Mouse (Mus musculus) midbrain, postnatal 0 days (tissue): ENCODE measurements around the gene Nsmce4a. TPM values are rescaled to one million over a fixed set of nuclear protein-coding genes. Genes with fewer than 3 reads are reported as not detected.

ENCODE experiments used
- ATAC-seq: fragments of 200-750 bp; cut with Nextera tagmentation; 2 replicates; pipeline ENCODE4 v1.8.0; 2017; ENCODE audit warnings: moderate number of reproducible peaks, mild to moderate bottlenecking, moderate TSS enrichment, moderate library complexity; ENCODE audit not compliant: low FRiP score
- DNase-seq: peaks from one replicate; pipeline ENCODE4 v3.0.0-alpha.2; 2015; ENCODE audit warnings: low spot score
- H3K27ac ChIP-seq: fragments of 300-500 bp; sonication (generic); 2 replicates; pipeline ENCODE4 v1.5.1; 2014; ENCODE audit warnings: low read depth, mild to moderate bottlenecking, low read length, mixed read lengths
- H3K27me3 ChIP-seq: fragments of 300-500 bp; sonication (generic); 2 replicates; pipeline ENCODE4 v1.6.1; 2014; ENCODE audit warnings: low read length, control low read depth, mixed read lengths; ENCODE audit not compliant: insufficient read depth
- H3K36me3 ChIP-seq: fragments of 300-500 bp; sonication (generic); 2 replicates; pipeline ENCODE4 v1.6.1; 2014; ENCODE audit warnings: low read length, control low read depth, mixed read lengths; ENCODE audit not compliant: insufficient read depth
- H3K4me1 ChIP-seq: fragments of 300-500 bp; sonication (generic); 2 replicates; pipeline ENCODE4 v1.6.1; 2014; ENCODE audit warnings: mild to moderate bottlenecking, control low read depth, antibody characterized with exemption, low read length, mixed read lengths; ENCODE audit not compliant: insufficient read depth
- H3K4me2 ChIP-seq: fragments of 300-500 bp; sonication (generic); 2 replicates; pipeline ENCODE4 v1.6.1; 2014; ENCODE audit warnings: low read depth, mild to moderate bottlenecking, low read length, mixed read lengths; ENCODE audit not compliant: poor library complexity, severe bottlenecking
- H3K4me3 ChIP-seq: fragments of 300-500 bp; sonication (generic); 2 replicates; pipeline ENCODE4 v1.5.1; 2014; ENCODE audit warnings: low read depth, mild to moderate bottlenecking, low read length, moderate library complexity
- H3K9ac ChIP-seq: fragments of 300-500 bp; sonication (generic); replicated peaks from 2 replicates; pipeline ENCODE4 v1.6.1; 2014; ENCODE audit warnings: mild to moderate bottlenecking, low read length, moderate library complexity, mixed read lengths; ENCODE audit not compliant: poor library complexity, severe bottlenecking
- H3K9me3 ChIP-seq: fragments of 300-500 bp; sonication (generic); 2 replicates; pipeline ENCODE4 v1.6.1; 2016; ENCODE audit warnings: low read length, control low read depth
- CTCF ChIP-seq: IDR thresholded peaks from 2 replicates; pipeline ENCODE4 v1.5.1; 2016; ENCODE audit warnings: antibody characterized with exemption, mild to moderate bottlenecking
- whole genome bisulfite sequencing: fragments of 180-500 bp; shearing (Covaris S2); extraction: QIAGEN DNeasy Blood & Tissue Kit; methylation state at CpG from one replicate; pipeline ENCODE4 v1.1.7; 2014; 5-methylcytosine and 5-hydroxymethylcytosine counted together
- polyA plus RNA-seq: library from polyadenylated mRNA; unstranded; fragments of >200 nt; fragmentation: Nextera tagmentation; extraction: Ambion mirVana; gene quantifications from 2 replicates; pipeline ENCODE4 v1.2.1, GENCODE M21; 2015
- total RNA-seq: library from RNA; depleted of rRNA; stranded (reverse); fragments of >200 nt; gene quantifications from 2 replicates; pipeline ENCODE4 v1.2.3, GENCODE M21; 2014

Nsmce4a gene
- total and polyA plus RNA-seq, 2 experiments from 2014 or later = 38.7 to 67.7 TPM

GRCm38 (mm10) chr7:130574211-130574991 lies 1.5 kb upstream of the Nsmce4a start:
- H3K36me3 ChIP-seq = no peaks in the 10 kb centered on the region
- ATAC-seq = no peak
- no peak overlapping the region for H3K27ac ChIP-seq
- DNase-seq = peak; percentile 58
- WGBS = 42% methylated on average over 13 of the region's 13 CpGs
- TF ChIP-seq CTCF = no peak
- H3K4me1 ChIP-seq = no peaks in the 10 kb centered on the region
- no peaks in the 10 kb centered on the region for H3K27me3 ChIP-seq
- no peak overlapping the region for H3K4me3 ChIP-seq
- no peaks in the 10 kb centered on the region for H3K9me3 ChIP-seq
- peak overlapping the region; percentile 6; the same call in 1 of the 2 replicates for H3K4me2 ChIP-seq
- H3K9ac ChIP-seq = no peak overlapping the region

- no peak for ATAC-seq
- WGBS = 92% methylated on average over 10 of the region's 10 CpGs
- TF ChIP-seq CTCF = no peak
- Histone ChIP-seq H3K4me1 (no peaks in the 10 kb centered on the region), H3K36me3 (no peaks in the 10 kb centered on the region), H3K27ac (no peak overlapping the region), H3K4me3 (no peak overlapping the region), H3K27me3 (no peaks in the 10 kb centered on the region), H3K9me3 (no peaks in the 10 kb centered on the region), H3K9ac (no peak overlapping the region), H3K4me2 (no peak overlapping the region)
- DNase-seq = no peak
Measured at GRCm38 (mm10) chr7:130573746-130574145, 828 bp upstream of the Nsmce4a start.

GRCm38 (mm10) chr7:130570472-130570871 lies 2.4 kb downstream of the Nsmce4a start:
- 45% methylated on average over 7 of the region's 7 CpGs for WGBS
- Histone ChIP-seq H3K27me3 (no peaks in the 10 kb centered on the region), H3K27ac (no peak overlapping the region), H3K9ac (no peak overlapping the region), H3K4me3 (no peak overlapping the region), H3K4me1 (no peaks in the 10 kb centered on the region), H3K9me3 (no peaks in the 10 kb centered on the region), H3K4me2 (no peak overlapping the region), H3K36me3 (no peaks in the 10 kb centered on the region)
- ATAC-seq = no peak
- no peak for TF ChIP-seq CTCF
- DNase-seq = no peak

DNA sequence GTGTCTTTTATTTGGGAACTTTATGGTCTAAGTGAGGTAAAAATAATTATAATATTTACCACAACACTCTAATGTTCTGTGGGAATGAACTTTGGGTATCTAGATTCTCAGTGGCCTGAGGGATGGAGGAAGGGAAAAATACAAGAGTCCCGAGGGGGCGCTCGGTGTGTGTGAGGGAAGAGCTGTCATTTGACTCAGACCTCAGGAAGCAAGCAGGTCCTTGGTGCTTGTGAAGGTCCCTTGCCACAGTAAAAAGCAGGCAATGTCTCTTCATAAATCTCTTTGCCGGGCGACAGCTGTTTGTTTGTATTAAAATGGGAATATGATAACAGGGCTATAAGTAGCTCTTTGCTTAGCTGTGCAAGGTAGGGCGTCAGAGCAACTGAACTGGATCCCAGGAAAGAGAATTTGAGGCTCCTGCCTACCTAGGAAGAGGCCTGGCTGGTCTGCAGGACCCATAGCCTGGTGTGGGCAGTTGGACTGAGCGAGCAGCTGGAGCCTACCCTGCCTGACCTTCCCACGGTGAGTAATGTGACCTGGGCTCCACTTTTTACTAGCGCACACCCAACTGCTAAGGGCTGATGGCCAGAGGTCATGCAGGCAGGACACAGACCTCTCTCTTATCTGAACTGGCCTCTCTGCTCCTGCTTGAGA lies 4.0 kb downstream of the Nsmce4a start:
- ATAC-seq = no peak
- no peak overlapping the region for H3K4me2 ChIP-seq
- no peaks in the 10 kb centered on the region for H3K9me3 ChIP-seq
- H3K4me3 ChIP-seq = no peak overlapping the region
- no peaks in the 10 kb centered on the region for H3K27me3 ChIP-seq
- no peaks in the 10 kb centered on the region for H3K4me1 ChIP-seq
- DNase-seq = no peak
- no peaks in the 10 kb centered on the region for H3K36me3 ChIP-seq
- no peak overlapping the region for H3K27ac ChIP-seq
- no peak overlapping the region for H3K9ac ChIP-seq
- 85% methylated on average over 9 of the region's 9 CpGs for WGBS
- TF ChIP-seq CTCF = no peak

GRCm38 (mm10) chr7:130564596-130564995 lies 8.3 kb downstream of the Nsmce4a start:
- no peak for TF ChIP-seq CTCF
- Histone ChIP-seq H3K36me3 (no peaks in the 10 kb centered on the region), H3K4me3 (no peak overlapping the region), H3K9me3 (no peaks in the 10 kb centered on the region), H3K27me3 (no peaks in the 10 kb centered on the region), H3K4me2 (no peak overlapping the region), H3K4me1 (no peaks in the 10 kb centered on the region), H3K27ac (no peak overlapping the region), H3K9ac (no peak overlapping the region)
- DNase-seq (no peak), ATAC-seq (no peak)
- 69% methylated on average over 3 of the region's 3 CpGs for WGBS

DNA sequence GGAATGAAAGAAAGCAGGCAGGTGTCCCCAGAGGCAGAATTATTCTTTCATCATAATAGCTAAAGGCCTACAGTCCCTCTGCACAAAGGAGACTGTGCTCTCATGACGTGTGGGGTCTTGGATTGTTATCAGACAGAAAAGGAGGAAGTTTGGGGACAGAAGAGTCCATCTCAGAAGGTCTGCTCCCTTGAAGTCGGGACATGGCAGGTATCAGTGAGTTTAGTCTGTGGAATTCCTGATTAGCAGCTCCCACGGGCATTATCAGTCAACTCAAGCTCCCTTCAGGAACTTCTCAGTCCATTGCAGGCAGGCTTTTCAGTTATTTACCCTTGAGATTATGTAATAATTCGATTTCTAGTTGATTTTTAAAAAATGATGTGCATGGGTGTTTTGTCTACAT lies 9.0 kb downstream of the Nsmce4a start:
- Histone ChIP-seq H3K36me3 (no peaks in the 10 kb centered on the region), H3K27me3 (no peaks in the 10 kb centered on the region), H3K4me2 (no peak overlapping the region), H3K4me1 (no peaks in the 10 kb centered on the region), H3K4me3 (no peak overlapping the region), H3K27ac (no peak overlapping the region), H3K9me3 (no peaks in the 10 kb centered on the region), H3K9ac (no peak overlapping the region)
- DNase-seq (no peak), ATAC-seq (no peak)
- no peak for TF ChIP-seq CTCF
- 61% methylated on average over 4 of the region's 4 CpGs for WGBS
